Mouse (Mus musculus) hindbrain, postnatal 0 days (tissue): ENCODE results near the gene Gpr176. TPM values are rescaled to one million over a fixed set of nuclear protein-coding genes. Genes with fewer than 3 reads are reported as not detected.

ENCODE experiments used
- ATAC-seq: fragments of 200-750 bp; cut with Nextera tagmentation; 2 replicates; pipeline ENCODE4 v1.8.0; 2017; ENCODE audit warnings: mild to moderate bottlenecking, moderate TSS enrichment, moderate library complexity
- DNase-seq: peaks from one replicate; pipeline ENCODE4 v3.0.0-alpha.2; 2015; ENCODE audit warnings: low spot score
- H3K27ac ChIP-seq: fragments of 300-500 bp; sonication (generic); 2 replicates; pipeline ENCODE4 v1.5.1; 2014; ENCODE audit warnings: mild to moderate bottlenecking
- H3K27me3 ChIP-seq: fragments of 300-500 bp; sonication (generic); 2 replicates; pipeline ENCODE4 v1.6.1; 2014; ENCODE audit warnings: low read length, mixed read lengths; ENCODE audit not compliant: insufficient read depth
- H3K36me3 ChIP-seq: fragments of 300-500 bp; sonication (generic); 2 replicates; pipeline ENCODE4 v1.6.1; 2014; ENCODE audit warnings: low read length, mixed read lengths; ENCODE audit not compliant: insufficient read depth
- H3K4me1 ChIP-seq: fragments of 300-500 bp; sonication (generic); 2 replicates; pipeline ENCODE4 v1.6.1; 2014; ENCODE audit warnings: antibody characterized with exemption, low read length, mixed read lengths; ENCODE audit not compliant: insufficient read depth
- H3K4me2 ChIP-seq: fragments of 300-500 bp; sonication (generic); 2 replicates; pipeline ENCODE4 v1.6.1; 2014; ENCODE audit warnings: low read depth, mild to moderate bottlenecking, low read length, moderate library complexity, mixed read lengths
- H3K4me3 ChIP-seq: fragments of 300-500 bp; sonication (generic); 2 replicates; pipeline ENCODE4 v1.5.1; 2014; ENCODE audit warnings: low read length
- H3K9ac ChIP-seq: fragments of 300-500 bp; sonication (generic); replicated peaks from 2 replicates; pipeline ENCODE4 v1.6.1; 2014; ENCODE audit warnings: mild to moderate bottlenecking, low read length, moderate library complexity, mixed read lengths
- H3K9me3 ChIP-seq: fragments of 300-500 bp; sonication (generic); 2 replicates; pipeline ENCODE4 v1.6.1; 2016; ENCODE audit warnings: low read length, mixed read lengths
- CTCF ChIP-seq: IDR thresholded peaks from 2 replicates; pipeline ENCODE4 v1.5.1; 2016; ENCODE audit warnings: antibody characterized with exemption, control low read depth, low read depth
- WGBS: fragments of 180-500 bp; shearing (Covaris S2); extraction: QIAGEN DNeasy Blood & Tissue Kit; methylation state at CpG from one replicate; pipeline ENCODE4 v1.1.7; 2014; 5-methylcytosine and 5-hydroxymethylcytosine counted together
- polyA plus RNA-seq: library from polyadenylated mRNA; unstranded; fragments of >200 nt; fragmentation: Nextera tagmentation; extraction: Ambion mirVana; gene quantifications from 2 replicates; pipeline ENCODE4 v1.2.1, GENCODE M21; 2015
- total RNA-seq: library from RNA; depleted of rRNA; stranded (reverse); fragments of >200 nt; gene quantifications from 2 replicates; pipeline ENCODE4 v1.2.3, GENCODE M21; 2014

The Gpr176 gene
- total and polyA plus RNA-seq, 2 experiments from 2014 or later: 8.4 to 11.6 TPM

- WGBS: 82% methylated on average over 3 of the region's 3 CpGs
- no peak for TF ChIP-seq CTCF
- Histone ChIP-seq H3K4me1 (no peaks in the 10 kb centered on the region), H3K9me3 (no peaks in the 10 kb centered on the region), H3K4me2 (no peak overlapping the region), H3K4me3 (no peak overlapping the region), H3K27me3 (no peaks in the 10 kb centered on the region), H3K36me3 (no peaks in the 10 kb centered on the region), H3K27ac (no peak overlapping the region), H3K9ac (no peak overlapping the region)
- no peak for ATAC-seq
- no peak for DNase-seq
These were observed 29.3 kb downstream of the Gpr176 start for GRCm38 (mm10) chr2:118343897-118344296.

GRCm38 (mm10) chr2:118341295-118341694 lies 31.9 kb downstream of the Gpr176 start:
- Histone ChIP-seq H3K27me3 (no peaks in the 10 kb centered on the region), H3K4me3 (no peak overlapping the region), H3K9me3 (no peaks in the 10 kb centered on the region), H3K36me3 (no peaks in the 10 kb centered on the region), H3K4me2 (no peak overlapping the region), H3K27ac (no peak overlapping the region), H3K4me1 (no peaks in the 10 kb centered on the region), H3K9ac (no peak overlapping the region)
- 78% methylated on average over 7 of the region's 7 CpGs for WGBS
- TF ChIP-seq CTCF: no peak
- DNase-seq (no peak), ATAC-seq (no peak)

- H3K36me3 ChIP-seq: no peaks in the 10 kb centered on the region
- DNase-seq (peak; percentile 63), ATAC-seq (no peak)
These were observed 37.1 kb downstream of the Gpr176 start for GRCm38 (mm10) chr2:118336084-118336483.

GRCm38 (mm10) chr2:118322663-118323062 lies 50.6 kb downstream of the Gpr176 start:
- H3K9me3 ChIP-seq: no peaks in the 10 kb centered on the region
- ATAC-seq: 0 out of 2 replicates have a peak, but pooled peaks have one; percentile 57
- DNase-seq: no peak
- 69% methylated on average over 4 of the region's 5 CpGs for WGBS
- H3K4me1 ChIP-seq: no peaks in the 10 kb centered on the region
- no peak overlapping the region for H3K4me3 ChIP-seq
- no peak overlapping the region for H3K9ac ChIP-seq
- H3K27me3 ChIP-seq: no peaks in the 10 kb centered on the region
- H3K27ac ChIP-seq: no peak overlapping the region
- H3K4me2 ChIP-seq: no peak overlapping the region
- TF ChIP-seq CTCF: peak; percentile 35
- no peaks in the 10 kb centered on the region for H3K36me3 ChIP-seq

More at GRCm38 (mm10) chr2:118336084-118336483, 37.1 kb downstream of the Gpr176 start:
- no peaks in the 10 kb centered on the region for H3K4me1 ChIP-seq
- H3K4me3 ChIP-seq: no peak overlapping the region
- H3K27me3 ChIP-seq: no peaks in the 10 kb centered on the region
- no peak overlapping the region for H3K9ac ChIP-seq
- 42% methylated on average over 2 of the region's 2 CpGs for WGBS
- H3K27ac ChIP-seq: no peak overlapping the region
- peak; percentile 51 for TF ChIP-seq CTCF
- H3K9me3 ChIP-seq: no peaks in the 10 kb centered on the region
- H3K4me2 ChIP-seq: no peak overlapping the region

- WGBS: 76% methylated on average over 4 of the region's 4 CpGs
- no peak for DNase-seq
- Histone ChIP-seq H3K27ac (no peak overlapping the region), H3K4me1 (no peaks in the 10 kb centered on the region), H3K27me3 (no peaks in the 10 kb centered on the region), H3K4me2 (no peak overlapping the region), H3K9me3 (no peaks in the 10 kb centered on the region), H3K4me3 (no peak overlapping the region), H3K9ac (no peak overlapping the region), H3K36me3 (no peaks in the 10 kb centered on the region)
- no peak for ATAC-seq
- TF ChIP-seq CTCF: no peak
These were observed 51.4 kb downstream of the Gpr176 start for GRCm38 (mm10) chr2:118321804-118322203.

- Histone ChIP-seq H3K4me3 (no peak overlapping the region), H3K27me3 (no peaks in the 10 kb centered on the region), H3K36me3 (no peaks in the 10 kb centered on the region), H3K27ac (no peak overlapping the region), H3K9me3 (no peaks in the 10 kb centered on the region), H3K4me2 (no peak overlapping the region), H3K4me1 (no peaks in the 10 kb centered on the region), H3K9ac (no peak overlapping the region)
- TF ChIP-seq CTCF: no peak
- no peak for DNase-seq
- WGBS: 84% methylated on average over 4 of the region's 4 CpGs
- ATAC-seq: no peak
These were observed 52.1 kb downstream of the Gpr176 start for GRCm38 (mm10) chr2:118321094-118321493.

- H3K4me3 ChIP-seq: no peak overlapping the region
- H3K9ac ChIP-seq: no peak overlapping the region
- 0 out of 2 replicates have a peak, but pooled peaks have one; percentile 39 for ATAC-seq
- DNase-seq: peak; percentile 56
- no peak for TF ChIP-seq CTCF
- no peaks in the 10 kb centered on the region for H3K36me3 ChIP-seq
- no peaks in the 10 kb centered on the region for H3K27me3 ChIP-seq
- no peak overlapping the region for H3K27ac ChIP-seq
- H3K9me3 ChIP-seq: no peaks in the 10 kb centered on the region
- WGBS: 25% methylated on average over 4 of the region's 4 CpGs
- no peaks in the 10 kb centered on the region for H3K4me1 ChIP-seq
- no peak overlapping the region for H3K4me2 ChIP-seq
These were observed 52.7 kb downstream of the Gpr176 start for GRCm38 (mm10) chr2:118320519-118320918.
